Mouse (Mus musculus): Measurements from ENCODE around the gene Srr.

The Srr gene

GRCm38 (mm10) chr11:74925577-74926387 is at the start of gene Srr, which contains the start of gene Smg6:
TSS of gene Srr (minus strand) at chr11:74925948.
TSS of gene Smg6 (plus strand) at chr11:74925823.
- peak; percentile 85 to 88 for DNase-seq (ENCODE audit: low spot score in 2 of 2)

GRCm38 (mm10) chr11:74974615-74975014 is 48.9 kb upstream of the Srr start:
- DNase-seq (ENCODE audit: low spot score in 2 of 2), result no peak

- DNase-seq (ENCODE audit: low spot score in 2 of 2), result no peak
Measured at GRCm38 (mm10) chr11:74973290-74974157, 47.8 kb upstream of the Srr start.

GRCm38 (mm10) chr11:74965516-74965915 is 39.8 kb upstream of the Srr start:
- DNase-seq (ENCODE audit: low spot score in 2 of 2), result no peak

- DNase-seq (ENCODE audit: low spot score in 2 of 2), result no peak
Measured at GRCm38 (mm10) chr11:74962846-74963407, 37.2 kb upstream of the Srr start.

- no peak for DNase-seq (ENCODE audit: low spot score in 2 of 2)
Measured at GRCm38 (mm10) chr11:74961953-74962352, 36.2 kb upstream of the Srr start.

- no peak for DNase-seq (ENCODE audit: low spot score in 2 of 2)
Measured at GRCm38 (mm10) chr11:74960031-74960551, 34.3 kb upstream of the Srr start.

GRCm38 (mm10) chr11:74959501-74959900 is 33.8 kb upstream of the Srr start:
- no peak for DNase-seq (ENCODE audit: low spot score in 2 of 2)

- no peak for DNase-seq (ENCODE audit: low spot score in 2 of 2)
Measured at GRCm38 (mm10) chr11:74957600-74957999, 31.9 kb upstream of the Srr start.

GRCm38 (mm10) chr11:74956006-74956405 is 30.3 kb upstream of the Srr start:
- no peak for DNase-seq (ENCODE audit: low spot score in 2 of 2)

GRCm38 (mm10) chr11:74954901-74955300 is 29.2 kb upstream of the Srr start:
- no peak for DNase-seq (ENCODE audit: low spot score in 2 of 2)

GRCm38 (mm10) chr11:74946348-74946747 is 20.6 kb upstream of the Srr start:
- no peak for DNase-seq (ENCODE audit: low spot score in 2 of 2)

GRCm38 (mm10) chr11:74930391-74930790 is 4.6 kb upstream of the Srr start:
- no peak for DNase-seq (ENCODE audit: low spot score in 2 of 2)

GRCm38 (mm10) chr11:74929111-74929510 is 3.4 kb upstream of the Srr start:
- no peak for DNase-seq (ENCODE audit: low spot score in 2 of 2)

- DNase-seq (ENCODE audit: low spot score in 2 of 2), result no peak
Measured at GRCm38 (mm10) chr11:74927236-74927725, 1.5 kb upstream of the Srr start.

GRCm38 (mm10) chr11:74926388-74927005 is 749 bp upstream of the Srr start:
- DNase-seq (ENCODE audit: low spot score in 2 of 2), result no peak

GRCm38 (mm10) chr11:74924149-74924548 is 1.6 kb downstream of the Srr start:
- no peak for DNase-seq (ENCODE audit: low spot score in 2 of 2)

GRCm38 (mm10) chr11:74919249-74919648 is 6.5 kb downstream of the Srr start:
- DNase-seq (ENCODE audit: low spot score in 2 of 2), result no peak

GRCm38 (mm10) chr11:74912492-74912891 is 13.3 kb downstream of the Srr start:
- DNase-seq (ENCODE audit: low spot score in 2 of 2), result no peak

- no peak for DNase-seq (ENCODE audit: low spot score in 2 of 2)
Measured at GRCm38 (mm10) chr11:74909978-74910377, 15.8 kb downstream of the Srr start.

GRCm38 (mm10) chr11:74908618-74909399 is 16.9 kb downstream of the Srr start:
- DNase-seq (ENCODE audit: low spot score in 2 of 2), result no peak

All from frontal cortex, postnatal 14 days (tissue).